Mouse (Mus musculus): ENCODE data around the gene Agpat3.

DNA sequence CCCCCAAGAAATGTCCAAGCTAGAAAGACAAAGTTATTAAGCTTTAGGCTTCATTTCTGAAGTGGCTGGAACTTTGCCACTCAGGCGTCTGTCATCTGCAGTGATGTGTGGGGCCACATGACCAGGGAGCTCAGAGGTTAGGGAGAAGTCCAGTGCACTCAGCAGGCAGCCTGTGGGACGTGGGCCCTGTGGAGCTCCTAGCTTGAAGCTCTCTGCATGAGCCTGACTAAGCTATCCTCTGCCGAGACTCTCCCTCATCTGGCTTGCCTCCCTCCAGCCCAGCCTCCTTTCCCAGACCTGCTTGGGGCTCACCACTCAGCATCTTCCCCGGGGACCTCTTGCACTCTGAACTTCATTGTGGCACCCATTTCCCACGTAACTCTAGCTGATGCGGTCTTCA lies 4.8 kb downstream of the Agpat3 start:
- TF ChIP-seq MAFK (IDR thresholded peaks at IDR 0.05; ENCODE audit: insufficient read depth, low read depth, low read length) = no peak
- no peak for TF ChIP-seq ZC3H11A (IDR thresholded peaks at IDR 0.05; ENCODE audit: borderline replicate concordance, low read depth, low read length)
- TF ChIP-seq CHD2 (IDR thresholded peaks at IDR 0.05; ENCODE audit: low read depth, low read length) = no peak
